Mouse (Mus musculus) liver, adult 2 months (tissue): ENCODE data around the gene Senp2.

Source experiments
- CTCF ChIP-seq: fragments of 200-500 bp; IDR thresholded peaks from 2 replicates; pipeline ENCODE4 v1.5.1; 2011; ENCODE audit warnings: low read depth, low read length, control low read depth
- POLR2A ChIP-seq: fragments of 200-500 bp; IDR thresholded peaks from 2 replicates; pipeline ENCODE4 v1.6.1; 2011; ENCODE audit warnings: low read length, control low read depth; ENCODE audit not compliant: insufficient read depth; ENCODE audit errors: extremely low read depth

- TF ChIP-seq CTCF (no peak), POLR2A (no peak)
Measured at GRCm38 (mm10) chr16:22062284-22062683, 53.0 kb downstream of the Senp2 start.
